Mouse (Mus musculus) lung, adult 2 months (tissue): Measurements from ENCODE around the gene Hsdl1. TPM values are rescaled to one million over a fixed set of nuclear protein-coding genes. Genes with fewer than 3 reads are reported as not detected.

Experiments
- DNase-seq: peaks from one replicate; pipeline ENCODE4 v3.0.0; 2022
- H3K4me1 ChIP-seq: fragments of 200-500 bp; 2 replicates; pipeline ENCODE4 v1.6.1; 2011; ENCODE audit warnings: low read length; ENCODE audit not compliant: control insufficient read depth, insufficient read depth
- H3K4me3 ChIP-seq: fragments of 200-500 bp; replicated peaks from 2 replicates; pipeline ENCODE3; 2011; ENCODE audit warnings: low read depth, mild to moderate bottlenecking, control low read depth, low read length; ENCODE audit errors: extremely low read depth
- CTCF ChIP-seq: fragments of 200-500 bp; IDR thresholded peaks from 2 replicates; pipeline ENCODE4 v1.5.1; 2011; ENCODE audit warnings: mild to moderate bottlenecking, low read length, control low read depth; ENCODE audit not compliant: insufficient read depth
- POLR2A ChIP-seq: fragments of 200-500 bp; IDR thresholded peaks from 2 replicates; pipeline ENCODE4 v1.6.1; 2011; ENCODE audit warnings: low read depth, mild to moderate bottlenecking, control low read depth, low read length, borderline replicate concordance; ENCODE audit errors: extremely low read depth
- WGBS: fragments of 180-500 bp; shearing (Covaris S2); methylation state at CpG from one replicate; pipeline ENCODE4 v1.1.7; 2018; 5-methylcytosine and 5-hydroxymethylcytosine counted together
- polyA plus RNA-seq: library from polyadenylated mRNA; depleted of rRNA; stranded (reverse); fragments of >200 nt; gene quantifications from 2 replicates; pipeline ENCODE4 v1.2.3, GENCODE M21; 2012

Gene Hsdl1
- polyA plus RNA-seq, 1 experiment = 27.7 TPM

DNA sequence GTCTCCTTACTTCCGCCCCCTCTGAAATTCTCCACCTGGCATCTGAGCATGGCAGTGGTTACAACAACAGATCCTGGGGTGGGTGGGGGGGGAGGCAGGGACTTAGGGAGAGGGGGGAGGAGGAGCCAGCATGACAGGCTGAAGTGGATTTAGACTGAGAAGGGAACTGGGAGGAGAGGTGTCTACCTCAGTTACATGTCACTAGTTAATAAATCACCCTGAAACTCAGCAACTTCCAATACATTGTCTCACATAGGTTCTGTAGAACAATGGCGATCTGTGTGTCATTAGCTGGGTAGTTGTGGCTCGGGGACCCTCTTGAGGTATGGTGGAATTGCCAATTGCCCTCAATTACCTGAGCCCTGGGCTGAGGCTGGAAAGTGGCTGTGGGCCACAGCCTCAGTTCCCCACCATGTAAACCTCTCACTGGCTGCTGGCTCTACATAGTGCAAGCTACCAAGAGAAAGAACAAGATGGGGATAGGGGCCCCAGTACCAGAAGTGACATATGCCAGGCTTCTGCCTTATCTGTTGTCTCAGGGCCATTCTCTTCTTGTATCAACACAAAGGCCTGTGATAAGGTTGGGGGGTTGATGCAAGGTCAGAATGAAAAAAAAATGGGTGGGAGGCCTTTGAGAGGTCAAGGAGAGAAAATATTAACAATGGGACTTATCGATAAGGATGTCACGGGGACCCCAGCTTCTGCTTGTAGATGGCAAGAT is 5.6 kb upstream of the Hsdl1 start:
- DNase-seq = no peak
- 68% methylated on average over 5 of the region's 5 CpGs for WGBS
- Histone ChIP-seq H3K4me1 (no peaks in the 10 kb centered on the region), H3K4me3 (no peak overlapping the region)
- TF ChIP-seq POLR2A (no peak), CTCF (no peak)

DNA sequence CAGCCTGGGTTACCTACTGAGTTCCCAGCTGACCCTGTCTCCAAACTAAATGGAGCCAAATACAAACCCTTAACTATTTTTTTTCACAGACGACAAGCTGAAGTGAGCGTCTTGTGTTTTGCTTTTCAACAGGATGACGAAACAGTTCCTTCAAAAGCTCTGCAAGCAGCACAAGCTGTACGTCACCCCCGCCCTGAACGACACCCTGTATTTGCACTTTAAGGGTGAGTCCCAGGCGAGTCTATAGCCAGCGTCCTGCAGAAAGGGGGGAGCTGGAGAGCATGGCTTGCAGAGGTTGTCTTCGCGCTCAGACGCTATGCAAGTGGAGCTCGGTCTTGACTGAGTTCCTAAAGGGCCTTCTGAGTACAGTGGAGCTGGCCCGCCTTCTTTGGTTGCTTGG is 4.1 kb upstream of the Hsdl1 start:
- Histone ChIP-seq H3K4me1 (0 out of 2 replicates have a peak, but pooled peaks cover 2% of the 10 kb centered on the region), H3K4me3 (no peak overlapping the region)
- no peak for DNase-seq
- 38% methylated on average over 13 of the region's 13 CpGs for WGBS
- no peak for TF ChIP-seq CTCF

DNA sequence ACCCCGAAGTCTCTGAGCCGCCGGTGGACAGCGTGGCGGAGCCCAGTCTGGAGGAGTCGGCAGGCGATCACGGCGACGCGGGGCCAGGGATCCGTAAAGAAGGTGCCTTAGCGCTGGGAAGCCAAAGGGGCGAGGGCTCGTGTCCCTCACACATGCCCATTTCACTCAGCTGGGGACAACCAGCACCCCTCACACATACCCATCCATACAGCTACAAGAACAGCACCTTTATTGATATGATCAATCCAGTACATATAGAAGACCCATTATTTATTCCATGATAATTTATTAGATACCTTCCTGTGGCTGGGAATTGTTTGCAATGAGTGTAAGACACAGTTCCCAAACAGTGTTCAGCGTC is 363 bp upstream of the Hsdl1 start:
- under 1% methylated on average over 16 of the region's 16 CpGs for WGBS
- no peak for DNase-seq
- TF ChIP-seq POLR2A (no peak), CTCF (no peak)
- peaks cover 10% of the 10 kb centered on the region for H3K4me1 ChIP-seq
- peak overlapping the region; percentile 67 for H3K4me3 ChIP-seq

DNA sequence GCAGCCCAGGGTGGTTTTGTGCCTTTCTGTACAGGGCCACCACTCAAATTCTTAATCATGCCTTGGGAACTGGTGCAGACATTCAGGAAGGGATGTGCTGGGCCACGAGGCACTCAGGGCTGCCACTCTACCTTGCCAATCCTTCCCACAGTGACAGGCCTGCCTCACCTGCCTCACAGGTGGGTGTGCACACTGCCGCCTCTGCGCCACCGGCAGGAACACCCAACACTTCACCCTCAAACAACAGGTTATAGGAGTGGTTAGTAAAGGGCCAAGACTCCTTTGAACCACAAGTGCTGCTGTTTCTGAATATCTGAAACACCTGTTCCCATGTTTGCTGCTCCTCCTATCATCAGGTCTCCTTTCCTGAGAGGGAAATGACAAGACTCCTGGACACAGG is 2.6 kb downstream of the Hsdl1 start:
- 67% methylated on average over 4 of the region's 4 CpGs for WGBS
- no peak overlapping the region for H3K4me3 ChIP-seq

DNA sequence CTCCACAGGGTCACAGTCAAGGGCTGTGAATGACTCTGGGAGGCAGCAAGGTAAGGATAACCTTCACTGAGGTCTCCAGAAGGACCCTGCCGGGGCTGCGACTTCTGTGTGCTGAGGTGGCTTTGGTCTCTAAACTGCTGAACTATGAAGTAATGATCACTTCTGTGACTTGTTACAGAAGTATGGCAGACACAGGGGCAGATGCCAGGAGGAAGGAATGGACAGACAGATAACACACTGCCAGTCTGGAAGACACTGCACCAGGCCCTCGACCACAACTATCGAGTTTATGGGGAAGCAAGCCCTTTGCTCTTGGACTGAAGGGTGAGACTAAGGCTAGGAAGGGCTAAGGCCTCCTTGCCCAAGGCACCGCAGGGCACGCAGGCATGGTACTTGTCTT is 3.8 kb downstream of the Hsdl1 start:
- no peak overlapping the region for H3K4me3 ChIP-seq
- WGBS = 76% methylated on average over 6 of the region's 6 CpGs
- no peak for DNase-seq
- peaks cover 10% of the 10 kb centered on the region for H3K4me1 ChIP-seq
- TF ChIP-seq POLR2A (no peak), CTCF (no peak)

More for the DNA sequence above, 2.6 kb downstream of the Hsdl1 start:
- DNase-seq = peak; percentile 20
- peaks cover 10% of the 10 kb centered on the region for H3K4me1 ChIP-seq
- TF ChIP-seq CTCF (no peak), POLR2A (no peak)

DNA sequence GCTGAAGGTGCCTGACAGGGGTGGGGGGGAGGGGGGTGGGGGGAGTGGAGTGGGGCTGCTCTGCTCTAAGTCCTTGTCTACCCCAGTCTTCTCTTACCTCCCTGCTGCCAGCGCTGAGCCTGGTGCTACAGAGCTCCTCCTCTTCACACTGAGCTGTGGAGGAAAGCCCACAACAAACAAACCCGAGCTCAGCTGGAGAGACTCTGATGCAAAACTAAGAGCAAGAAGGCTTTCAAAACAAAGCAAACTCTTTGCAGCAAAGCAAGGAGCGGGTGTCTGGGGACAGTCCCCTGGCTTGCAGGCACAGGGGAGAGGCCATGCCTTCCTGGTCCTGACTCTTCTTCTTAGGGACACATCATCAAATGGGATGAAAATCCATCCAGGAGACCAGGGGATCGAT is 5.1 kb downstream of the Hsdl1 start:
- no peak for DNase-seq
- TF ChIP-seq CTCF (no peak), POLR2A (no peak)
- Histone ChIP-seq H3K4me3 (no peak overlapping the region), H3K4me1 (peaks cover 10% of the 10 kb centered on the region)
- 47% methylated on average over 4 of the region's 4 CpGs for WGBS

DNA sequence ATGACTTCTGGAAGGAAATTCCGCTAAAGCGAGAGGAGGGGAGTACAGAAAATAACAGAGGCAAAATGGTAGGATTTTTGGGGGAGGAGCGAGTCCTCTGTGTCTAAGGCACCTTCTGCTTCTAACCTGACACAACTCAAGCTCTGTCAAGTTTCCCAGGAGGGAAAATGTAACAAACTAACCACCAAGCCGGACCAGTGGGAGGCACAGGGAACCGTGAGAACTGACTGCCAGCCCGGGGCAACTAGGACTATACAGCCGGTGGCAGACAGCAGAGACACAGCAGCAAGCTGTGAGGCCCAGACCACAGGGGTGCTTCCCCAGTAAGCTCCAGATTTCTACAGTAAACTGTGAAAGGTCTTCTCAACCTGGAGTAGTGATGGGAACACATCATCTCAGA is 6.0 kb downstream of the Hsdl1 start:
- TF ChIP-seq CTCF (no peak), POLR2A (no peak)
- DNase-seq = no peak
- WGBS = 73% methylated on average over 7 of the region's 7 CpGs
- H3K4me3 ChIP-seq = no peak overlapping the region
- H3K4me1 ChIP-seq = peaks cover 8% of the 10 kb centered on the region

DNA sequence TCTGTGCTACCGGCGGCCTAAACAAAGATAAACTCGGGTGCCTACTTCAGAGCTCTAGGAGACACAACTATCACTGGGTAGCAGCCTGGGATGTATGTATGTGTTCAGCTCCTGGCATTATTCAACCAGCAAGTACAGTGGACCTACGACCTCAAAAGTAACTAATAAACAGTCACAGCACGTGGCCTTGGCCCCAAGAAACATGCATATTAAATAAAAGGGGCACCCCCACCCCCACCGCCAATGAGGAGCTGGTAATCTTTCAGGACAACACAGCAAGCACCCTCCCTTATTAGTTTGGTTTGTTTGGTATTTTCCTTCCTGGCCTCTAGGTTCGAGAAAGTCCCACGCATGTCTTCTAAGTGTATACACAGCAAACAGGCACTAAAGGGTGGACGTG is 6.7 kb downstream of the Hsdl1 start:
- no peak for DNase-seq
- TF ChIP-seq POLR2A (no peak), CTCF (no peak)
- Histone ChIP-seq H3K4me1 (peaks cover 5% of the 10 kb centered on the region), H3K4me3 (no peak overlapping the region)
- 81% methylated on average over 9 of the region's 9 CpGs for WGBS

DNA sequence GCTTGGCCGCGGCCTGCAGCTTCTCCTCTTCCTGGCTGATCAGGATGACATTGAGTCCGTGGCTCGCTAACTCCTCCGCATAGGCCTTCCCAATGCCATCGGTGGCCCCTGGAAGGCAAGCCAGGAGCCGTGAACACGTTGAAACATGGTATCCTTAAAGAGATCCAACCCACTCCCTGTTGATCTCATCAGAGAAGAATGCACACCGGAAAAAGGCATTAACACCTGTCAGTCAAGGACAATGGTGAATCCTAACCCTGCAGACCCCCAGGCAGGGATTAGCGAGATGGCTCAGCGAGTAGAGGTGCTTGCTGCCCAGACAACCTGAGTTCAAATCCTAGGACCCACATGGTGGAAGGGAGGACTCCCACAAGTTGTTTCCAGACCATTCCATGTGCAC is 8.6 kb downstream of the Hsdl1 start:
- no peak overlapping the region for H3K4me3 ChIP-seq
- no peak for DNase-seq
- WGBS = 68% methylated on average over 11 of the region's 11 CpGs
- no peaks in the 10 kb centered on the region for H3K4me1 ChIP-seq
- no peak for TF ChIP-seq POLR2A
- TF ChIP-seq CTCF = no peak

DNA sequence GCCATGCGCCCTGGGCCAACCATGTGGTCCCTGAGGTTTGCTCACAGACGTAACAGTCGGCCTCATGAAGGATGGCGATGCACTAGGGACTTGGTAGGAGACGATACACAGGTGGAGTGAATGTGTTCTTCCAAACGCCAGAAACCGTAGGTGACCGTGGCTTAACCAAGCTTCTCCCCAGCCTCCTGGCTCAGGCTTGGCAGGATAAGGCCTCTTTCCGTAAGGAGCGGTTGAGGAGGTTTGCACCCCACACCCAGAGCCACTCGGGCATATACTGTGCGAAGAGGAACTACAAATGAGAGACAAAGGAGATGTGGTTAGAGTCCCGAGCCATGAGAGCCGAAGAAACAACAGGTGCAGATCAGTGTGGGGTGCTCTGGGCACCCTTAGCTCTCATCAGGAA is 11.1 kb downstream of the Hsdl1 start:
- TF ChIP-seq POLR2A = no peak
- no peak for TF ChIP-seq CTCF
- H3K4me3 ChIP-seq = no peak overlapping the region
- WGBS = 84% methylated on average over 14 of the region's 14 CpGs
- DNase-seq = no peak
- H3K4me1 ChIP-seq = peaks cover 3% of the 10 kb centered on the region; the same call in 1 of the 2 replicates

DNA sequence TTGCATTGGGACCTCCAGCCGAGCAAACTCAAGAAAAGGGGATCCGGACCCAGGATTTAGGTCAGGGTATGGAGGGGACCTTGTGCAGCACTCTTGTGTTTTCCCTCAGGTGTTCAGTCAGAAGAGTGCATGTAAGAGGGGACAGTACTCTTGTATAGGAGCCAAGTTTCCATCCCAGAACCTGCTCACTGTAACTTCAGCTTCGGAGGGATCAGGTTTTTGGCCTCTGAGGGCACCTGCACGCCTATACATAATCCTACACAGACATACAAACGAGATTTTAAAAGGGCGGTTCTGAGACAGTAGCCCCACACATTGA is 15.6 kb downstream of the Hsdl1 start:
- TF ChIP-seq CTCF (no peak), POLR2A (no peak)
- no peak overlapping the region for H3K4me3 ChIP-seq
- peaks cover 8% of the 10 kb centered on the region for H3K4me1 ChIP-seq
- no peak for DNase-seq
- WGBS = 88% methylated on average over 6 of the region's 6 CpGs
